Mouse (Mus musculus): ENCODE data around the gene B4galnt3. TPM values are rescaled to one million over a fixed set of nuclear protein-coding genes. Genes with fewer than 3 reads are reported as not detected.
"Not testable (repeated sequence)": the region's sequence is repeated elsewhere in the genome, so short reads cannot be mapped to it uniquely, and the experiment has no call there.

B4galnt3 gene
- polyA plus RNA-seq, 1 experiment from 2014 or later = 0.14 TPM

GRCm38 (mm10) chr6:120309338-120309737, 15.0 kb upstream of the B4galnt3 start:
- Histone ChIP-seq H3K36me3 (ENCODE audit: control insufficient read depth, insufficient read depth) (no peaks in the 10 kb centered on the region), H3K9ac (ENCODE audit: low read depth, low read length) (no peak overlapping the region), H3K4me3 (ENCODE audit: low read depth, low read length) (no peak overlapping the region), H3K4me1 (ENCODE audit: control insufficient read depth, low read depth, low read length) (no peaks in the 10 kb centered on the region), H3K27me3 (ENCODE audit: control insufficient read depth, insufficient read depth, low read depth, low read length) (no peaks in the 10 kb centered on the region), H3K9me3 (replicated peaks; ENCODE audit: control insufficient read depth, low read length) (no peaks in the 10 kb centered on the region), H3K27ac (ENCODE audit: low read length) (no peak overlapping the region), H3K4me2 (ENCODE audit: low read depth, low read length) (no peak overlapping the region)
- WGBS (ENCODE audit: insufficient replicate concordance) = 75% methylated on average over 9 of the region's 9 CpGs
- no peak for ATAC-seq (ENCODE audit: low read depth)

GRCm38 (mm10) chr6:120306859-120307594, 12.7 kb upstream of the B4galnt3 start:
- 67% methylated on average over 3 of the region's 3 CpGs for WGBS (ENCODE audit: insufficient replicate concordance)
- no peak overlapping the region for H3K4me2 ChIP-seq (ENCODE audit: low read depth, low read length)
- ATAC-seq (ENCODE audit: low read depth) = no peak
- no peaks in the 10 kb centered on the region for H3K36me3 ChIP-seq (ENCODE audit: control insufficient read depth, insufficient read depth)
- peaks cover 8% of the 10 kb centered on the region for H3K27me3 ChIP-seq (ENCODE audit: control insufficient read depth, insufficient read depth, low read depth, low read length)
- no peak overlapping the region for H3K9ac ChIP-seq (ENCODE audit: low read depth, low read length)
- H3K9me3 ChIP-seq (replicated peaks; ENCODE audit: control insufficient read depth, low read length) = no peaks in the 10 kb centered on the region
- no peak overlapping the region for H3K27ac ChIP-seq (ENCODE audit: low read length)
- no peak overlapping the region for H3K4me3 ChIP-seq (ENCODE audit: low read depth, low read length)
- H3K4me1 ChIP-seq (ENCODE audit: control insufficient read depth, low read depth, low read length) = no peaks in the 10 kb centered on the region

GRCm38 (mm10) chr6:120302755-120303316, 8.5 kb upstream of the B4galnt3 start:
- H3K4me1 ChIP-seq (ENCODE audit: control insufficient read depth, low read depth, low read length) = no peaks in the 10 kb centered on the region
- H3K36me3 ChIP-seq (ENCODE audit: control insufficient read depth, insufficient read depth) = no peaks in the 10 kb centered on the region
- H3K9ac ChIP-seq (ENCODE audit: low read depth, low read length) = no peak overlapping the region
- H3K27ac ChIP-seq (ENCODE audit: low read length) = no peak overlapping the region
- no peak for ATAC-seq (ENCODE audit: low read depth)
- WGBS (ENCODE audit: insufficient replicate concordance) = 32% methylated on average over 16 of the region's 16 CpGs
- H3K27me3 ChIP-seq (ENCODE audit: control insufficient read depth, insufficient read depth, low read depth, low read length) = peaks cover 11% of the 10 kb centered on the region
- no peaks in the 10 kb centered on the region for H3K9me3 ChIP-seq (replicated peaks; ENCODE audit: control insufficient read depth, low read length)
- H3K4me3 ChIP-seq (ENCODE audit: low read depth, low read length) = no peak overlapping the region
- no peak overlapping the region for H3K4me2 ChIP-seq (ENCODE audit: low read depth, low read length)

GRCm38 (mm10) chr6:120301137-120301536, 6.8 kb upstream of the B4galnt3 start:
- Histone ChIP-seq H3K9ac (ENCODE audit: low read depth, low read length) (no peak overlapping the region), H3K4me2 (ENCODE audit: low read depth, low read length) (no peak overlapping the region), H3K27ac (ENCODE audit: low read length) (no peak overlapping the region), H3K4me1 (ENCODE audit: control insufficient read depth, low read depth, low read length) (no peaks in the 10 kb centered on the region), H3K36me3 (ENCODE audit: control insufficient read depth, insufficient read depth) (no peaks in the 10 kb centered on the region), H3K27me3 (ENCODE audit: control insufficient read depth, insufficient read depth, low read depth, low read length) (peaks cover 11% of the 10 kb centered on the region), H3K9me3 (replicated peaks; ENCODE audit: control insufficient read depth, low read length) (no peaks in the 10 kb centered on the region), H3K4me3 (ENCODE audit: low read depth, low read length) (no peak overlapping the region)
- WGBS (ENCODE audit: insufficient replicate concordance) = 27% methylated on average over 6 of the region's 6 CpGs
- ATAC-seq (ENCODE audit: low read depth) = no peak

- not testable (repeated sequence) for H3K9me3 ChIP-seq (replicated peaks; ENCODE audit: control insufficient read depth, low read length); H3K4me2 ChIP-seq (ENCODE audit: low read depth, low read length); H3K9ac ChIP-seq (ENCODE audit: low read depth, low read length); H3K27ac ChIP-seq (ENCODE audit: low read length); ATAC-seq (ENCODE audit: low read depth); H3K4me3 ChIP-seq (ENCODE audit: low read depth, low read length); H3K4me1 ChIP-seq (ENCODE audit: control insufficient read depth, low read depth, low read length); H3K36me3 ChIP-seq (ENCODE audit: control insufficient read depth, insufficient read depth)
- peaks cover 41% of the 10 kb centered on the region for H3K27me3 ChIP-seq (ENCODE audit: control insufficient read depth, insufficient read depth, low read depth, low read length)
- 81% methylated on average over 2 of the region's 2 CpGs for WGBS (ENCODE audit: insufficient replicate concordance)
Measured at GRCm38 (mm10) chr6:120296589-120296988, 2.2 kb upstream of the B4galnt3 start.

- no peak overlapping the region for H3K27ac ChIP-seq (ENCODE audit: low read length)
Measured at GRCm38 (mm10) chr6:120294785-120295133, 400 bp upstream of the B4galnt3 start.

GRCm38 (mm10) chr6:120291396-120292009, 2.9 kb downstream of the B4galnt3 start:
- H3K36me3 ChIP-seq (ENCODE audit: control insufficient read depth, insufficient read depth) = no peaks in the 10 kb centered on the region
- WGBS (ENCODE audit: insufficient replicate concordance) = 64% methylated on average over 7 of the region's 7 CpGs
- peaks cover 4% of the 10 kb centered on the region for H3K4me1 ChIP-seq (ENCODE audit: control insufficient read depth, low read depth, low read length)
- H3K9ac ChIP-seq (ENCODE audit: low read depth, low read length) = no peak overlapping the region
- no peak overlapping the region for H3K27ac ChIP-seq (ENCODE audit: low read length)
- no peaks in the 10 kb centered on the region for H3K9me3 ChIP-seq (replicated peaks; ENCODE audit: control insufficient read depth, low read length)
- no peak for ATAC-seq (ENCODE audit: low read depth)
- no peak overlapping the region for H3K4me2 ChIP-seq (ENCODE audit: low read depth, low read length)
- no peak overlapping the region for H3K4me3 ChIP-seq (ENCODE audit: low read depth, low read length)
- H3K27me3 ChIP-seq (ENCODE audit: control insufficient read depth, insufficient read depth, low read depth, low read length) = peaks cover 45% of the 10 kb centered on the region

More at GRCm38 (mm10) chr6:120294785-120295133, 400 bp upstream of the B4galnt3 start:
- ATAC-seq (ENCODE audit: low read depth) = no peak
- no peaks in the 10 kb centered on the region for H3K36me3 ChIP-seq (ENCODE audit: control insufficient read depth, insufficient read depth)
- H3K9ac ChIP-seq (ENCODE audit: low read depth, low read length) = no peak overlapping the region
- WGBS (ENCODE audit: insufficient replicate concordance) = 2% methylated on average over 15 of the region's 16 CpGs
- H3K9me3 ChIP-seq (replicated peaks; ENCODE audit: control insufficient read depth, low read length) = no peaks in the 10 kb centered on the region
- H3K27me3 ChIP-seq (ENCODE audit: control insufficient read depth, insufficient read depth, low read depth, low read length) = peaks cover 45% of the 10 kb centered on the region
- peak overlapping the region; percentile 71 for H3K4me2 ChIP-seq (ENCODE audit: low read depth, low read length)
- H3K4me3 ChIP-seq (ENCODE audit: low read depth, low read length) = peak overlapping the region; percentile 53
- H3K4me1 ChIP-seq (ENCODE audit: control insufficient read depth, low read depth, low read length) = peaks cover 4% of the 10 kb centered on the region

- H3K9me3 ChIP-seq (replicated peaks; ENCODE audit: control insufficient read depth, low read length) = no peaks in the 10 kb centered on the region
- no peak overlapping the region for H3K4me3 ChIP-seq (ENCODE audit: low read depth, low read length)
- H3K4me2 ChIP-seq (ENCODE audit: low read depth, low read length) = no peak overlapping the region
- H3K9ac ChIP-seq (ENCODE audit: low read depth, low read length) = no peak overlapping the region
- peaks cover 30% of the 10 kb centered on the region for H3K27me3 ChIP-seq (ENCODE audit: control insufficient read depth, insufficient read depth, low read depth, low read length)
- no peaks in the 10 kb centered on the region for H3K36me3 ChIP-seq (ENCODE audit: control insufficient read depth, insufficient read depth)
- no peaks in the 10 kb centered on the region; the same call in 1 of the 2 replicates for H3K4me1 ChIP-seq (ENCODE audit: control insufficient read depth, low read depth, low read length)
- H3K27ac ChIP-seq (ENCODE audit: low read length) = no peak overlapping the region
- no peak for ATAC-seq (ENCODE audit: low read depth)
- 61% methylated on average over 4 of the region's 4 CpGs for WGBS (ENCODE audit: insufficient replicate concordance)
Measured at GRCm38 (mm10) chr6:120289430-120289829, 4.9 kb downstream of the B4galnt3 start.

- Histone ChIP-seq H3K4me1 (ENCODE audit: control insufficient read depth, low read depth, low read length) (no peaks in the 10 kb centered on the region), H3K4me2 (ENCODE audit: low read depth, low read length) (no peak overlapping the region), H3K9ac (ENCODE audit: low read depth, low read length) (no peak overlapping the region), H3K27me3 (ENCODE audit: control insufficient read depth, insufficient read depth, low read depth, low read length) (peaks cover 21% of the 10 kb centered on the region), H3K4me3 (ENCODE audit: low read depth, low read length) (no peak overlapping the region), H3K9me3 (replicated peaks; ENCODE audit: control insufficient read depth, low read length) (no peaks in the 10 kb centered on the region), H3K36me3 (ENCODE audit: control insufficient read depth, insufficient read depth) (no peaks in the 10 kb centered on the region), H3K27ac (ENCODE audit: low read length) (no peak overlapping the region)
- no peak for ATAC-seq (ENCODE audit: low read depth)
- WGBS (ENCODE audit: insufficient replicate concordance) = 19% methylated on average over 7 of the region's 7 CpGs
Measured at GRCm38 (mm10) chr6:120288541-120288940, 5.8 kb downstream of the B4galnt3 start.

Measured in liver, embryonic 16.5 days (tissue).